Mouse (Mus musculus) right cerebral cortex, postnatal 25 days (tissue): ENCODE data around the gene Cyb561d2.
"Not testable (repeated sequence)": the region's sequence is repeated elsewhere in the genome, so short reads cannot be mapped to it uniquely, and the experiment has no call there.

Source experiments
- DNase-seq: peaks from one replicate; pipeline ENCODE4 v3.0.0; 2022

Gene Cyb561d2

DNA sequence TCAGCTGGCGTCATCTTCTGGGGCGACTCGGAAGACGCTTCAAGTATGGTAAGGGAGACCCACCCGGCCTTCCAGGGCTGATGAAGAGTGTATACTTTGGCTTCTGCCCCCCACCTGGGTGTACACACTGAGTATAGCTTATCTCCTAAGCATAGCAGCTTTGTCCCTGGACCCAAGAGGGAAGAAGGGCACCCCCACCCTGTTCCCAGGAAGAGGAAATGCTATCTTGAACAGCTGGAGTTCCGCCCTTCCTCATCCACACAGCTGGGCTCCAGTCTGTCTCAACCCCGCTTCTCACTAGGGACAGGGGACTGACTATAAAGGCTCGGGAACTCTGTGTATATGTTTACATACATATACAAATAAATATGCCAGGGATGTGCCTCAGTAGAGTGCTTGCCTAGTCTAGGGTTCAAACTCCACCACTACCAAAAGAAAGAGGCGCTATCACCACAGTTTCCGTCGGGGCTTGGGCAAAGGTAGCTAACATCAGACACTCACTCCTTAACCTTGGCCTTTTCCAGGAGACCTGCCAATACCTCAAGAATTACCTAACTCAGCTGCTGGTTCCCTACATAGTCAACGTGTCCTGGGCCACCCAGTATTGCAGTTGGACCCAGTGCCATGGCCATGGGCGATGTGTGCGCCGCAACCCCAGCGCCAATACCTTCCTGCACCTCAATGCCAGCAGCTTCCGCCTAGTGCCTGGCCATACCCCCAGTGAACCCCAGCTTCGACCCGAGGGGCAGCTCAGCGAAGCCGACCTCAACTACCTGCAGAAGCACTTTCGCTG, 29.7 kb upstream of the Cyb561d2 start:
- DNase-seq: no peak

DNA sequence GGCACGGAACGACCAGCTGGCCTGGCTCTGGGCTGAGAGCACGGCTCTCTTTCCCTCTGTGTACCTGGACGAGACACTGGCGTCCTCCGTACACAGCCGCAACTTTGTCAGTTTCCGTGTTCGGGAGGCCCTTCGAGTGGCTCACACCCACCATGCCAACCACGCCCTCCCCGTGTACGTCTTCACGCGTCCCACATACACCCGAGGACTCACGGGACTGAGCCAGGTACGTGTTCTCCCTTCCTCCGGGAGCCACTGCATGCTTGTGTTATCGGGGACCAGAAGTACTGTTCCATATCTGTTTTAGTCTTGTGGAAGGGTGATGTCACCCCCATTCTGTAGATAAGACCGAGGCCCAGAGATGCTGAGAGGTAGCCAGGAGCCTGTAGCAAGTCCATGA, 28.9 kb upstream of the Cyb561d2 start:
- no peak for DNase-seq

DNA sequence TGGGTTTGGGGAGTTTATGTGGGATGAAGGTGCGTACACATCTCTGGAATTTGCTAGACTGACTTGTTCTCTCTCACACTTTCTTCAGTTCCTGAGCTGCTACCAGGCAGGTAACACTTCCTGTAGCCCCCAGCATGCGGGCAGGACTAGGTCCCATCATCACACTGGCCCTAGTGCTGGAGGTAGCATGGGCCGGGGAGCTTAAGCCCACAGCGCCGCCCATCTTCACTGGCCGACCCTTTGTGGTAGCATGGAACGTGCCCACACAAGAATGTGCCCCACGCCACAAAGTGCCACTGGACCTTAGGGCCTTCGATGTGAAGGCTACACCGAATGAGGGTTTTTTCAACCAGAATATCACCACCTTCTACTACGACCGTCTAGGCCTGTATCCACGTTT, 28.0 kb upstream of the Cyb561d2 start:
- DNase-seq: no peak

DNA sequence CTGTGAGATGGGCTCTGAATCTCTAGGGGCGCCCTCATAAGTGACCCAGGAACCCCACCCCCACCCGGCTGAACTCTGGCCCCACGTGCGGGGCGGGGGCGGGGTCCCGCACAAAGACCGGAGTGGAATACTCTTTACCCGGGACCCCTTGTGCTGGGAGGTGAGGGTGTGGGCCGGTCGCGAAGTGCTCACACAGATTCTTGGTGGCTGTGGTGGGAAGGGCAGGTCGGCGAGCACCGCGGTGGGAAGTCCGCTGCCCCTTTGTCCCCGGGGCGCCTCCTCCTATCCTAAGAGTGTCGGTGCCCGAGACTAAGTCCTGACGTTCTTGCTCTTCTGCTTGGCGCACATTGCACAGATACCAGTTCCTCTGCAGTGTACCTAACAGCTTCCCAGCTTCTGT, 27.3 kb upstream of the Cyb561d2 start:
- no peak for DNase-seq

DNA sequence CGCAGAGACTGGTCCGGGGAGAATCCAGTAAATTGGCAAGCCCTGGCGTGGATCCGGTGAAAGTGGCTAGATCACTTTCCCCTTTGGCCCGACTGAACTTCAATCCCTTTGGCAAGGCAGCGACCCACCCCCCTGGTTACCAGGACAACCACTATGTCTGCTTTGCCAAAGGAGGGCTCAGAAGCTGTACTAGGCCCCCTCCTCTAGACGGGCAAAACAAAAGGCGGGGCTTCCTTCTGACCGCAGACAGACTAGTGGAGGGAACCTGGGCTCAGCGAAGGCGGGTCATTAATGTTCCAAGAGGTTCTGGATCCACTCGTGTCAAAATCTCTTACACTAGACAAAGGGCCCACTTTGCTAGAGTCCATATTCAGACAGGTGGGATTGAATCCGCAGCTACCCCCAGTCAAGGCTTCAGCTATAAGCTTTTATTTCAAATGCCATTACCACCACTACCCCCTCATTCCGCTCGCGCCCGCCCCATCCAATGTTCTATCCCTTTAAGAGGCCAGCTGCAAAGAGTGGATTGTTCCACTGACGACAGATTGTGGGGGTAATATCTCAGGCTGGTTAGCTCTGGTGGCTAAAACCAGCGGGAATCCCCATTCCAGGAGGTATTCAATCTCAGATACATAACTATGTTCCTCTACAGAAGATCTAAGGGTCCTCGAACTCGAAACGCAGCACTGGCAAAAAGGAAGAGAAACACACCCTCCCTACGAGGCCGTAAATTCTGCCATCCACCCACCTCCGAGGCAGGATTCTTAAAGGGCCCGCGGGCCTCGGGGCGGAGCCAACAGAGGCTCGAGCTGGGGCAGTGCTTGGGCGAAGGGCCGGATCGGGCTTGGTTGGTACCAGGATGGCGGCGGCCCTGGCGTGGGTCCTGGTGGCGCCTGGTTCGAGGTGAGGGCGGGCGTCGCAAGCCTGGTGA, 26.6 kb upstream of the Cyb561d2 start:
- peak; percentile 81 for DNase-seq

DNA sequence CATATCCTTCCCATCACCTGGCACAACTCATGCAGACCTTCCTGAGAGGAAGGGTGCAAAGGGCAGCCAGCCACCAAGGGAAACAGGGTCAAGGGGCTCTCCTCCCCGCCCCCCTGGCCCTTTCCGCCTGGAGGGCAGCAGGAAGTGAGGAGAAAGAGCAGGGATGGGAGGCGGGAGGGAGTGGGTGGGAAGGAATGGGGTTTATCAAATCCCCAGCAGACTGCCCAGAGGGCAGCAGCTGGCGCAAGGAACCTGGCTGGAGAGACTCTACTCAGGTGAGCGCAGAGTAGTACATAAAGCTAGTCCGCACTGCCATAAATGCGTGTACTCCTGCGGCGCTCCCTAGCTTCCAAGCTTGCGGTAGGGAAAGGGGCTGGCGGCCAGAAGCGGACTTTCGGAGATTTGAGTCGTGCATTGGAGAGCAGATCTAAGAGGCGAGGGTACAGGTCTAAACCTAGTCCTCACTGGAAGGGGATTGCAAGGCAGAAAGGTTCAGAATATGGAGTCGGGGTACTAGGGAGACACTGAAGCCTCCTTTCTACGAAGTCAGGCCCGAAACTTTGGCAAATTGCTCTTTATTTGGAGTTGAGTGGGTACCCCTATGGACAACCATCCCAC, 25.8 kb upstream of the Cyb561d2 start, which contains the start of gene Hyal2:
Gene Hyal2, plus strand, starts transcription at position 244 of the 618 bp plus-strand sequence.
- DNase-seq: no peak

DNA sequence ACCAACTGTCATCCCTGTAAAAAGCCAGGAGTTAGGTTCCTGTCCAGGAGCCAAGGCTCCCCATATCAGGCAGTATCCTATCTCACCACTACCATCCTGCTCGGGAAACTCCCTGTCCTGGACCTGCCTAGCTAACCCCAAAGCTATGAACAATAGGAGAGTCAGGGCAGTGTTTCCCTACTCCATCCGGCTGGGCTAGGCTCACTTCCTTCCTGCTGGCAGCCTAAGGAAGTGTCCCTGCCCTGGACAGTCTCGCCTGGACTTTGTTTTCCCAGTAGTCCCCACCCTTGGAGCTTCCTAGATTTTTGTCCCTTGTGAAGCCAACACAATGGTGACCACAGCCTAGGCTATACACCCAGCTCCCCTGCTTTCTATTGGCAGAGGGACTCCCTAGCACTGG, 24.9 kb upstream of the Cyb561d2 start:
- DNase-seq: no peak

DNA sequence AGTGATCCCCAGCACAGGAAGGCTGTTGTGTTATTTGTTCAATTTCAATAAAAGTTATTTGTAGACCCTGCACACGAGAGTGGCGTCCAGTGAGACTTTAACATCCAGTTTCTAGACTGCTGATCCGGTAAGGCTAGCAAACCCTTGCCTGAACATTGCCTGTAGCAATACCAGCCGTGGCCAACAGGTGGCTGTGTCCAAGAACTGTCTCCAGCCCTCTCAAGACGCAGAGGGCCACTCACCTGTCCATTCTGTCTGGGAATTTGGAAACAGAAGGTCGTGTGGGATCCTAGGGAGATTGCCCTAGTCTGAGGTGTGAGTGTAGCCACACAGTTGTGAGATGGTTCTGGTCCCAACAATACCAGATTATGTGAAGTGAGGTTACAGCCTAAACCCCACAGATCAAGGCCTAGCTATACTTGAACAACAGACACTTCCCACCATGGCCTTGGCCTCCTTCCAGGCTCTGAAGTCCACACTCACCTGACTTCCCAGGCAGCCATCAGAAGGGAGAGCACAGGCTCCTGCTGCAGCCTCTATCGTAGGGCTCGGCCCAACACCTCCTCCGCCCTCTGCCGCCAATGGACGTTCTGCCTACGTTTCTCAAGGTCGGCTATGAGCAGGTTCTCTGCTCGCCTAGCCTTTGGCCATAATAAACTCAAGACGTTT, 24.2 kb upstream of the Cyb561d2 start:
- DNase-seq: peak; percentile 64

DNA sequence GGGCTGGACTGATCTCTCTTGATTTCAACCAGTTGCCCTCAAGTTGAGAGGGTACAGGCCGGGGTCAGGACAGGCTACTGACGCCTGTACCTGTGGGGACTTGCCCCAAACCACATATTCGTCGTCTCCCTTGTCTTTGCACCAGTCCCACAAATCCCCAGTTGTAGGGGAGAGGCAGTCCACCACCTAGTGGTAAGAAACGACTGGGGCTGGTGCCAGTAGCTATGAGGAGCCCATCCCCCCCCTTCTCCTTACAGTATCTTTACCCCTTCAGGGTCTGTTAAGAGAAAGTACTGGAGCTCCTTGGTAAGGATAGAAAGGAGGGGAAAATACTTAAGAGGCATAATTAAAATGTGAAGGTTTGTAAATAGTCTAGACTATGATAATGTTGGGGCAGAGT, 23.6 kb upstream of the Cyb561d2 start:
- DNase-seq: not testable (repeated sequence)

DNA sequence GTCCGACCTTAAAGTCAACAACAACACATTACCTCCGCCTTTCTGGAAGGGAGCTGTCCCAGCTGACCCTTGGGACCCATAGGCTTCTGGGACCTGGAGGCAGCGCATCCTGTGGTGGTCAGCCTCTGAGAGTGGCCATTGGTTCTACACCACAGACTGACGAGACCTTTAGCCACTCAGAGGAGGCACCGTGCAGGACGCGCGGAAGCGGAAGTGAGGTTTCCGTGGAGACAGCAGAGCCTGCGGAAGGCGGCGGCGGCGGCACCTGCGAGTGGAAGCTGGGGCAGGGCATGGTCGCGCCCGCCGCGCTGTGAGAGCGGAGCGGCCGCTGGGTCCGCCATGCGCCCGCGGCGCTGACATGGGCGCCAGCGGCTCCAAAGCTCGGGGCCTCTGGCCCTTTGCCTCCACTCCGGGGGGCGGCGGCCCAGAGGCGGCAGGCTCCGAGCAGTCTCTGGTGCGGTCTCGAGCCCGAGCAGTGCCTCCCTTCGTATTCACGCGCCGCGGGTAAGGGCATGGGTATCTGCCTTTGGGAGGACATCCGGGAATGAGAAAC, 21.1 kb upstream of the Cyb561d2 start, which contains the start of gene Tusc2:
Gene Tusc2, plus strand, starts transcription at position 227 of the 553 bp plus-strand sequence.
- peak; percentile 96 for DNase-seq

DNA sequence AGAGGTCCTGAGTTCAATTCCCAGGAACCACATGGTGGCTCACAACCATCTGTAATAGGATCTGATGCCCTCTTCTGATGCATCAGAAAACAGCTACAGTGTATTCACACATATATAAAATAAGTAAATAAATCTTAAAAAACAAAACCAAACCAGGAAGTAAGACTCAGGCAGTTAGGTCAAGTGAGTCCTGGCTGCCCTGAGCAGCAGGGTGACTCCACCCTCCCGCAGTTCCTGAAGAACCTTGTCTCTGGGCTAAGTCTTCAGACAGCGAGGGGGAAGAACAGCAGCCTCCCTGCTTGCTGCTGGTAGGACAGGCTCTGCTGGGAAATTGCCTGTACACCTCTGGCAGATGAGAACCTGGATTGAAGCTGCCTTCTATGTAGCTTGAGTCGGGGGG, 14.4 kb upstream of the Cyb561d2 start:
- DNase-seq: no peak

DNA sequence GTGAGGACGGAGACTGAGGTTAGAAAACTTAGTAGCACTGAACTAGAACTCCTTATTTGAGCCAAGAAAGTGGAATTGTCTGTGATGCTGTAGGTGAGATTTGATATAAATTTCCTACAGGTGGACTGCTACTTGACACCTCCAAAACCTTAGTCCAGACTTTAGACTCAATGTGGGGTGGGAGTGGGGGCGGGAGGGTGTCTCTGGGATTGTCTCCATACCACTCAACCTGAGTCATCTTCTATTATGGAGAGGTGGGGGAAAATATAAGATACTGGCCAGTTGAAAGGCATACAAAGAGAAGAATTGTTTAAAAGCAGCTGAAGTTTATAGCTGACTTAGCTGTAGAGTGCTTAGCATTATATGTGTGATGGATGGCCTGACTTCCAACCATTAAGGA, 13.7 kb upstream of the Cyb561d2 start:
- DNase-seq: no peak

DNA sequence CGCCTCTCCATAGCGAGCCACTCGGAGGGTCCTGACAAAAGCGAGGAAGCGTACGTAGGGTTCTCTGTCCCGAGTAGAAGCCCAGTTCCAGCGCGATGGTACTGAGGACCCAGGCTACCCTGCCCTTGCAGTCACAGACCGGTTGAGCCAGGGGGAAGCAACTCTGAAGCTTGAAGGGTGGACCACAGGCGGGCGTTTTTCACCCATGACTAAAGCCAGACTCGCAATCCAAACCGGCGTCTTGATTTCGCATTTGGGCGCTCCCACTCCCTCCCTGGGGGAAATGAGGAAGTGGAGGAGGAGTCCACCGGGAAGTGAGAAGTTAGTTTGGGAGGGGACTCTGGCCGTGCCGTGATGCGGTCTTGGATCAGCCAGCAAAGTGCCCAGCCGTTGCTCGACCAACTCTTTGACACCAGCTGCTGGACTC, 13.1 kb upstream of the Cyb561d2 start:
- DNase-seq: no peak

DNA sequence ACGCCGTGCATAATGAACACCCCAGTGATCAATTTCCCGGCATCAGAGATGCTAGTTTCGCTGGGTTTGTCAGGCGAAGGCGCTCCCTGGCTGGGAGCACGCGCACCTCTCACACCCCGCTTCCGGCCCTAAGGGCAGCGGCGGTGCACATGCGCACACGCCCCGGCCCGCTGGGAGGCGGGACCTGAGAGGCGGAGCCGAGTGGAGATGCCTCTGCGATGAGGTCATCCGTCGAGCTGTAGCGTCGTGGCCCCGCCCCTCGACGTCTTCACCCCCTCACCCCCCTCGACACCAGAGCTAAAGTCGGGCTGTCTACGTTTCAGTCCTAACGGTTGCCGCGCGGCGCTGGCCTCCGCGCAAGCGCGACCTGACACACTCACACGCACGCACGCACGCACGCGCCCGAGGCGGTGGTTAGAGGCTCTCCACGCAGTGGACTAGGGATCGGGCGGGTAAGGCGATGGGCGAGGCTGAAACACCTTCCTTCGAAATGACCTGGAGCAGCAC, 12.4 kb upstream of the Cyb561d2 start:
- peak; percentile 95 for DNase-seq

DNA sequence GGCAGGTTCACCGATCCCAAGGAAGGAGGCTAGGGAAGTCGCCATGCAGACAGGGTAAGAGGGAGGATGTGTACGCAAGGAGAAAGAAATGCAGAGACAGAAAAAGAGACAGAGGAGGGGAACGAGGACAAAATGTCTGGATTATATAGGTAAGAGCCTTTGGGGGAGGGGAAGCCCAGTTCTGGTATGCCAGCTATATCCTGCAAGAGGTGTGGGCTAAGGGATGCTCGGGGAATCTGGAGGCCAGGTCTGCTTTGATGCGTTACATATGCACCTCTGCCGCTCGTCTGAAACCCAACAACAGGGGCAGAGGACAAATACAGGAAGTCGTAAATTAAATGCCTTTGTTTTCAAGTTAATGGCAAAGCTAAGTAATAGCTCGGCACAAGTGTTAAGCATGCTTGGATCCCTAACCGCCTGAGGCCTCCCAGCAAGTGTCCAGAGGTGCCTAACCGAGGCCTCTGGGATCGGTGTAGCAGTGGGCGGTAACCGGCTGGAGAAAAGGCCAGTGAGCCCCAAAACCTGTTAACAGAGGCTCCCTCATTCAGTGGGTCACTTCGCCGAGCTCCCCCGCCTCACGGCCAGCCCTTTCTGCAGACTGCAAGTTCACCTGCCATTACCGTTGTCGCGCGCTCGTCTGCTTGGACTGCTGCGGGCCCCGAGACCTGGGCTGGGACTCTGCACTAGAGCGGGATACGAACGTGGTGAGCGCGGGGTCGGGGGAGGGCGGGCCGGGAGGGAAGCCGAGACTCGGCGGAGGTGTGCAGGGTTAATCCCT, 11.7 kb upstream of the Cyb561d2 start:
- no peak for DNase-seq

DNA sequence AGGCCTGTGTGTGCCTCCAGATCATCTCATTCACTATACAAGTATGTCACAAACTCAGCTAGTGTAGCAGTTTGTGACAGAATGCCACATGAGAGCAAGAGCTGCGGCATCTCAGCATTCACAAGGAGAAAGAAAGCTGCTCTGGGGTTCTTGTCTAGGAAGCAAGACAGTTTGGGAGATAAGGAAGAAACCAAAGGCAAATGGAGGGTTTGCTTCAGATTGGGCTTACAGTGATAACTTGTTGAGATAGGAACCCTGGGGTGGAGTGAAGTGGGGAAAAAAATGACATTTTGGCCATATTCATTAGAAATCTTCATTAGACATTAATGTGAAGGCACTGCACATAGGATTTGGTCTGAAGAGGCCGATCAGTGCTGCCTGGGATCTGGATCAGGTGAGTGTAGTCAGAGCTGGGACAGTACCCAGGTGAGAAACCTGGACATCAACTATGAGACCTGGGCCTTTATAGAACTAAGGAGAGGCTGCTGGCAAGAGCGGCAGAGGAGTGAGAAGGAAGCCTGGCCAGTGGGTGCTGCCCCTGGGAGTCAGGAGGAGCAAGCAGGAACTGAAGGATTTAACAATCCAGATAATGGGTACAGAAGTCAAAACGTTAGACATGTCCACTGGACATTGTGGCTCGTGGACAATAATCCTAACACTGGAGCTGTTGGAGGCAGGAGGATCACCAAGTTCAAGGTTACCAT, 10.8 kb upstream of the Cyb561d2 start:
- no peak for DNase-seq

DNA sequence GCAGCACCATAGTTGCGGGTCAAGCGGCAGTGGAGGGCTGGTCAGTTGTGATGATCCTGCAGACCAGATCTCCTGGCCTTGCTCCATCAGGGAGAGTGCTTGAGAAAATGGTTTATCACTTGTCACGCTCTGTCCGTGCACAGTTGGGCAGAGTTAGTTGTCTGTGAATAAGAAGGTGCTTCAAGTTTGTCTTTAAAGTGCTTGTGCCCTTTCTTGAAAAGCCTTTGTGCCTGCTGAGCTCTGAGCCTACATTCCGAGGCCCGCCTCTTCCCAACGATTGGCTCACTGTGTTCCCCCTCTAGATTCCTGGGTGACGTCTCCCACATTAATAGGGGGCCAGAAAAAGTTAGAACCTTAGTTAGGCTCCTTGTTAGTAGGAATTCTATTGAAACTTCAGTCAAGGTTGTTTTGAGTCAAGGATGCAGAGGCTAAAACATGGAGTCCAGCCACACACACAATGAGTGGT, 9.9 kb upstream of the Cyb561d2 start:
- no peak for DNase-seq

DNA sequence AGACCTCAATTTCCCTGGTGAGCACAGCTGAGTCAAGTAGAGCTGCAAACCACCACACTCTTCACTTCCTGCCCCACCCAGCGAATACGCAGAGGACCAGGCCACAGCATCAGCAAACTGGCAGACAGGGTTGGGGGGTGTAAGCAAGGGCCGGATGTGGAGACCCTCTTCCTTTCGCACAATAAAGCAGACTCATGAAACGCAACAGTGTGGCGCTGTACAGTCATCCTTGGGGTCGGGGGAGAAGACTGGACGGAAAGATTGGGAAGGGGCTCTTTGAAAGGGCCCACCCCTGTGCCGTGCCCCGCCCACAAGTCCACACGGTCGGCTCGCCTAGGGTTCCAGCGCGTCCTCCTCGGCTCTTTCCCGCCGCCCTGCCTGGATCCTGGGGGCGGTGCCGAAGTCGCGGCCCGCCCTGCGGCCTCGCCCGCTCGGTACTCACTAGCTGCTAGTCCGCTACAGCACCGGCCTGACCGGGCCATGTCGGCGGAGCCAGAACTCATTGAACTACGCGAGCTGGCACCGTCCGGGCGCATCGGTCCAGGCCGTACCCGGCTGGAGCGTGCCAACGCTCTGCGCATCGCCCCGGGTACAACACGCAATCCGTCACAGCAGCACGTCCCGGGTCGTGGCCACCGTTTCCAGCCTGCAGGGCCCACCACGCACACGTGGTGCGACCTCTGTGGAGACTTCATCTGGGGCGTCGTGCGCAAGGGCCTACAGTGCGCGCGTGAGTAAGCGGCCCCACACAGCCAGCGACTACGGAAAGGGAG, 9.3 kb upstream of the Cyb561d2 start, which contains the start of gene Rassf1:
Gene Rassf1, plus strand, starts transcription at position 439 of the 773 bp plus-strand sequence.
- no peak for DNase-seq

DNA sequence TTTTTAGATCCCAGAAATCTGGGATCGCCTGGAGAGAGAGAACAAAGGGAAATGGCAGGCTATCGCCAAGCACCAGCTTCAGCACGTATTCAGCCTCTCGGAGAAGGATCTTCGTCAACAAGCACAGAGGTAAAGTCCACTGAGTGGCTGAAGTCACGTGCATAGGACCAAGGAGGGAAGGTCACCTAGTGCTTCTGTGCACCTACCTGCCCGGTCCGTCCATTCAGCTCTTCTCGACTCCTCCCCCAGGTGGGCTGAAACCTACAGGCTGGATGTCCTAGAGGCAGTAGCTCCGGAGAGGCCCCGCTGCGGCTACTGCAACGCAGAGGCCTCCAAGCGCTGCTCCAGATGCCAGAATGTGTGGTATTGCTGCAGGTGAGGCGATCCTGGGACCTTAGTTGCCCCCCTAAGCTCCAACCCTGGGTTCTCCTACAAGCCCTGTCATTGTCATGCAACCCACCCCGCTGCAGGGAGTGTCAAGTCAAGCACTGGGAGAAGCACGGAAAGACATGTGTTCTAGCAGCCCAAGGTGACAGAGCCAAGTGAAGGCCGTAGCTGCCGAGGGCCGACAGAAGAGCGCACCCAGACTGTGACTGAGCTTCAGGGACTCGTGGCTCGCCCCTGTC, 8.6 kb upstream of the Cyb561d2 start:
- DNase-seq: no peak
